Mouse (Mus musculus): ENCODE data around the gene Mios. TPM values are rescaled to one million over a fixed set of nuclear protein-coding genes. Genes with fewer than 3 reads are reported as not detected.

Mios gene
- total RNA-seq (2021): 10 to 100 TPM; 22.6 to 23.3 TPM
- long read RNA-seq, transcript Mios-201 (12 exons, 3,710 nt): major isoform, 23 of 28 reads
- long read RNA-seq, partial matches to known transcripts: 2 of 28 reads
- long read RNA-seq, other reads (novel, unspliced or antisense): 3 of 28 reads

DNA sequence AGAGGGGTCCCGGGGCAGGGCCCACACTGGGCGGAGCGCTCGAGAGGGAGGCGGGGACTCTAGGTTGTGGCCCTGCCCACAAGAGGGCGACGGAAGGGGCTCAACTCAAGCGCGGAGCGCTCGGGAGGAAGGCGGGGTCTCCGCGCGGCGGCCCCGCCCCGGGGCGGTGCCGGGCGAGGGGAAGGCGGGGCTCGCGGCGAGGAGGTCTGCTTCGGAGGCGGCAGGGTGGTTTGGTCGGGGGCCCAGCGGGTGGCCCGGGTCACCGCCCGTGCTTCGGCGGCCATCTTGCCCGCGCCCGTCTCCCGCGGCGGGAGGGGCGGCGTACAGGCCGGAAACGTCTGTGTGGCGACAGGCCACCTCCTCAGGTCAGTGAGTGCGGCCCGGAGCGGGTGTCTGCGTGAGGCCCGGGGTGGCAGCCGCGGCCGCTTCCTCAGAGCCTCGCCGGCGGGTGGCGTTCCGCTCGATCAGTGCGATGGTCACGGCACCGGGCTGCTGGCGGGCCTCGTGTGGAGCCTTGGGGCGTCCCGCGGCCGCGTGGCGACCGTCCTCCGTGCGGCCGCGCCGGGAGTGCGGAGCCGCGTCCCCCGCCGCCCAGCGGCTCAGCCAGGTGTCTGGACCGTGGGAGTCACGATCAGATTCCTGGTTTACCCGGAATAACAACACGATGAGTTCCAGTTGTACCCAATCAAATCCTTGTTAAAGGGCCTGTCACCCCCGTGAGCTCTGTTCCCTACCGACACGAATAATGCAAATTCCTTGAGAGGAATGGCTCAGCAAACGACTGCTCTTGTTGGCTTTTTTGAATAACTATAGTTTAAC lies at the start of gene Mios:
Gene Mios (plus strand): TSS at position 176 of the 819 bp plus-strand sequence.
- DNase-seq (ENCODE audit: low spot score in 2 of 2): peak; percentile 67 to 87

DNA sequence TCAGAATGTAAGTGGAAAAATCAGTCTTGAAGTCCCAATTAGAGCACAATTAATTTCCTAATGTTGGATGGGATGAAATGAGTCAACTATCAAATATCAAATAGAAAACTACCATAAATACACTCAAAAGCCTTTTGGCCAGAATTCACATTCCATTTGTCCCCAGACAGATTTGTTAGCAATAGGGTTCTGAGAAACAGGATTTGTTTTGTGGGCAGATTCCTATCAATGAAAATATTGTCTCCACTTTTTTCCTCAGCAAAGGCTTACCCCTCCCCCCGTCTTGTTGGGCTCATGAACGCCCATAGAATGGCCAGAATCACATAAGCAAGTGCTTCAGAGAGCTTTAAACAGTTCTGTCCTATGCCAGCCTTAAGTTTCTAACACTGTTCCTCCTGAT lies 49.0 kb upstream of the Mios start:
- no peak for DNase-seq (ENCODE audit: low spot score in 2 of 2)

DNA sequence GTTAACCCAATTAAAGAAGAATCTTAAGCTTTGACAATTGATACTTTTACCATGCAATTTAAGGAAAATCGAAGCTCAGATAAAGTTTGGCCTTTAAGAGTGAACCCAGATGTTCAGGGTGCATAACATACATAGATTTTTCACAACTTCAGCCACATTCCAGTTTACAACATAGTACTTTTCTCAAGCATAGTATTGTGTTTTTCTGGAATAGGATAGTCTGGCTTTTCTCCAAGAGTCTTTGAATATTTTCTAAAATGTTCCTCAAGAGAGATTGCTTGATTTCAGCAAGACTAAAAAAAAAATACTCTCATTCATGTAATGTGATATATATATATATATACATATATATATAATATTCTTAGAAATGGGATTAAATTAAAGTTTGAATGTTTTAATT lies 44.3 kb upstream of the Mios start:
- DNase-seq (ENCODE audit: low spot score in 2 of 2): no peak

DNA sequence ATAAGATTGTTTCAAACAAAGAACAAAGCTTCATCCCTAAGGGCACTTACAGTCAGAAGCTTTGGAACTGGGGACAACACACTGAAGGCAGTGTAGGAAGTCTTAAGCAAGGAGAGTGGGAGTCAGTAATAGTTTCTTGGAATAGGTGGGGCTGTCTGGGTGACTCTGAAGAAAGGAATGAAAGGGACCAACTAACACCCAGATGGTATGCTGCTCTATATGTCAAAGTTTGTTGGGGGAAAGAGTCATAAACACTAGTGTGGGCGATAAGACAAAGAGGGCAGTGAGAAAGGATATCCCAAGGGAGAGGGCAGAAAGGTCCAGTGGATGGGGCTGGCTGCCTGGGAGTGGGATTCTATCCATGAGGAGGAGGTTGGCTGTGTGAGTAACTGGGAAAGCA lies 36.9 kb upstream of the Mios start:
- DNase-seq (ENCODE audit: low spot score in 2 of 2): no peak

DNA sequence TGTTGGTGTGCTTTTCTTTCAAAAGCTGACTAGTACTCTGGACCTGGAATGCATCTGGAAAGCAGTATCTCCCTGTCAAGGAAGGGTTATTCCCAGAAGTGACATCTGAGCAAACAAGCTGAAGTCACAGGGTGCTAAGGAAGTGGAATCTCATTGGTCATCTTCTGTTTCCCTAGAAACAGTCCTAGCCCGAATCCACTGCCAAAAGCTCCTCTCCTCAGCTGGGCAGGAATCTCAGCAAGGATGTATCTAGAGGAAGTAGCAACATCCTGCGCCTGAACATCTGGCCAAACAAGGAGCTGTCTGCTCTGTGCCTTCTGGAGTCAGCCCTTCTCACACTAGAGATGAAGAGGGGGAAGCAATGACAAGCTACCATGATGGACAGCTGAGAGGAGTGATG lies 35.0 kb upstream of the Mios start:
- no peak for DNase-seq (ENCODE audit: low spot score in 2 of 2)

DNA sequence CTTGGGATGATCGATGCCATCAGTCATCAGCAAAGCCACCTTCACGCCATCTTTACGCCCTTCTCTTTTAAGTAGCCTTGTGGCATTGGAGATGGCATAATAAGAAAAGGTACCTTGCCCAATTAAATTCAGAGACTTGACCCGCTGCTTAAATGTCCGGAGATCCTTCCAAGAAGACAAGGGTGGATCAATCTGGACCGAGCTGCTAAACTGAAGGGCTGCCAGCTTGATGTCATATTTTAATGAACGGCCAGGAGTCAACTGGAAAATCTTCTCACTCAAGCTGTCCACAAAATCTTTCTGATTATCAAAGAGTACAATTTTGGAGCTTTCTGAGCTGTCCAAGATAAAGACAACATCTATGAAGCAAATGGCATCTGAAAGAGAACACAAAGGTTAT lies 33.7 kb upstream of the Mios start:
- no peak for DNase-seq (ENCODE audit: low spot score in 2 of 2)

DNA sequence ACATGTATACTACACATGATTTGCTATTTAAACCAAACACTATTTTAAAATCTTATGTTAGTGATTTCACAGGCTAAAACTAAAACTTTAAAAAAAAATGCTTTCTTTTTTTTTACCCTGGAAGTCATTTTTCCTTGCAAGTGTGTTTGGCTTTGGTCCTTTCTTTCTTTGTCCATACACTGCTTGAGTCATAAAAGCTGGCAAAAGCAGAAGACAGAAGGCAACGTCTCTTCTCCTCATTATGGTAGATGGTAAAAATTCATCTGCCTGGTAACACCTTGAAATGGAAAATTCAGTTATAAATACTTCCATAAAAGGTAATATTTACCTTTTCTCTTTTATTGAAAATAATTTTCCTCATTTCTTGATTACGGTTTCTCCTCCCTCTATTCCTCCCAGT lies 32.9 kb upstream of the Mios start:
- DNase-seq (ENCODE audit: low spot score in 2 of 2): no peak

DNA sequence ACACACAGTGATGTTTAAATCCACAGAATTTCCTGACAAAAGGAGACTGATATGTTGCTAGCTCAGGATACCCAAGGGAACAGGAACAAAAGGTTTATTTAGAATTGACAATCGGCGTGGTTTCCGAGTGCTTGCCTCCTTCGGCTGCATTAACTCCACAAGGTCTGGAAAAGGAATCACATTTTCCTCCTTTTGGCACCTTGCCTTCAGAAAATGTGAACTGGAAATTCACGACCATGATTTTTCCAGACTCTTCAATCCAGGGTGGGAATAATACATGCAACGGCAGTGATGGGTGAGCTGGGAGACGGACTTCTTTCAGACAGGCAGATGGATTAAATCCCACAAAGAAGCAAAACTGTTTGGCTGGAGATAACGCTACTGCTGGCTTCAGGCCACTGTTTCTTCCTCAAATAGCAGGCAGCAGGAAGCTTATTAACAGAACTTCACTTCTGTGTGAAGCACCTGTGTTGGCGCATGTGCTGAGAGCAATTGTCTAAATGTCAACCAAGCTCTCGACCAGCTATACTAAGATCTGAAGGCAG lies 30.6 kb upstream of the Mios start:
- DNase-seq (ENCODE audit: low spot score in 2 of 2): peak in 1 of 2 experiments; percentile 17

DNA sequence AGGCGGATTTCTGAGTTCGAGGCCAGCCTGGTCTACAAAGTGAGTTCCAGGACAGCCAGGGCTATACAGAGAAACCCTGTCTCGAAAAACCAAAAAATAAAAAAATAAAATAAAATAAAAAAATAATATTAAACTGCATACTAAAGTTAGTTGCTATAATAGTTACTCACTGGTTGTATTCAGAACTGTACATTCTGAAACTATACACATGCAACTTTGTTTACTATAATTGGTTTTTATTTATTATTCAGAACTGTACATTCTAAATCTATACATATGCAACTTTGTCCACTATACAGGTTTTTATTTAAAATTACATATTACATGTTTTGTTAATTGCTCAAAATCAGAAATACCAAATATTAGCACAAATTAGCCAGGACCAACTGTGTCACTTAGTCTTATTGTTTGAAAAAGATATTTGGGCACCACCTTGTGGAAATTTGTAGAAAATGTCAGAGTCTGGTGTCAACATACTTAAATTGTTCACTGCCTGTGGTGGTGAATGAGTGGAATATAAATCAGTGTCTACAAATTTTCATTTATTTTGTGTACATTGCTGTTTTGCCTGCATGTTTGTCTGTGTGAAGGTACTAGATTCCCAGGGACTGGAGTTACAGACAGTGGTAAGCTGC lies 20.3 kb upstream of the Mios start:
- DNase-seq (ENCODE audit: low spot score in 2 of 2): peak in 1 of 2 experiments; percentile 49

DNA sequence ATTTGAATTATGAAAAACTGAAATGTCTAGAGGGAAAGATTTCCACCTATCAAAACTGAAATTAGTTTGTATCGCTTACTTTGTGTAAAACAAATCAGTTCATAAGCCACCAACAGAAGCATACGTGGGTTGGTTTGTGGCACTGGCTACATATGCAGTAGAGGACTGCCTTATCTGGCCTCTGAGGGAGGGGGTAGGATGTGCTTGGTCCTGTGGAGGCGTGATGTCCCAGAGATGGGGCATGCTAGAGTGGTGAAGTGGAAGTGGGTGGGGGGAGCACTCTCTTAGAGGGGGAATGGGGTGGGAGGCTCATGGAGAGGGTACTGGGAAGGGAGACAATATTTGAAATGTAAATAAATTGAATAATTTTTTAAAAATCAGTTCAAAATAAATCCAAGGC lies 19.1 kb upstream of the Mios start:
- DNase-seq (ENCODE audit: low spot score in 2 of 2): no peak

DNA sequence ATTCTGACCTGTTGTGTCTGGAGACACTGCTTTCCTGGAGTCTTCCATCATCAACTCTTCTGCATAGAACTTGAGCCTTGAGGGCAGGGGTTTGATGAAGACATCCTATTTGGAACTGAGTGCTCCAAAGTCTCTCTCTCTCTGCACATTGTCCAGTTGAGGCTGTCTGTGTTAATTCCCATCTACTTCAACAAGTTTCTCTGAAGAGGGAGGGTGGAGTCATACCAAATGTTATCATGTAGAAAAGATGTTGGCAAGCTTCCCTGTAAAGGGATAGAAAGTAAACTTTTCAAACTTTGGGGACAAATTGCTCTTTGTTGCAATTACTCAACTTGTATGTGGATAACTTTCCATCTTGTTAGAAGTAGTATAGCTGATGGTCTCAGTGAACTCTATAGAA lies 16.5 kb upstream of the Mios start, which contains the start of gene Col28a1:
Gene Col28a1 (minus strand): TSS at position 101 of the 400 bp plus-strand sequence.
- no peak for DNase-seq (ENCODE audit: low spot score in 2 of 2)

DNA sequence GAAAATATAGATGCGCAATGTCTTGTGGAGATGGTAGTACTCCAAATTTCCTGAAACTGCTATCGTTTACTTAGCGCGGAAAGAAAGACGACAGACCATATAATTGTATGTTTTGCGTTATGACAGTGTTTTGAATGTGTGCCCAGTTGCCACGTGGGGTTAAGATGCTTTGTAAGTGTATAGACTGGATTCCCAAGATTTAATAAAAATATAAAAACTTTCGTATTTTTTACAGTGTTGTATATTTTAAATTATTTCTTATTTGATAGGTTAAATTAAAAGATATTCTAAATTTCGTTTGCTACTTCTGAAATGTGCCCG lies 804 bp downstream of the Mios start:
- DNase-seq (ENCODE audit: low spot score in 2 of 2): no peak

DNA sequence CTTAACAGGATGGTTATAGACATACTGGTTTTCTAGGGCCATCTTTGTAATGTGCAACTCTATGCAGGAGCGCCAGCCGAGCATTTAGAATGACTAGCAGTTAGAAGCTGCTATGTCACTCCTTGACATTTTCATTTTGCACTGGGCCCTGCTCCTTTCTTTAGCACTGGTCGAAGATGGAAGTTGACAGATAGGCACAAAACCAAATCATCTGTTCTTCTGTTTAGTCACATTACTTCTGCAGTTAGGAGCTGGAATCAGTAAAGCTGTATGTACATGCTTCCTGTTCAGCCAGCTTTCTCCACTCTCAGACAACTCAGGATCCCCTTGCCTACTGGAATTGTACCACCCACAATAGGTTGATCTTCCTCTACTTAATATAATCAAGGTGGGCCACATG lies 1.6 kb downstream of the Mios start:
- DNase-seq (ENCODE audit: low spot score in 2 of 2): no peak

DNA sequence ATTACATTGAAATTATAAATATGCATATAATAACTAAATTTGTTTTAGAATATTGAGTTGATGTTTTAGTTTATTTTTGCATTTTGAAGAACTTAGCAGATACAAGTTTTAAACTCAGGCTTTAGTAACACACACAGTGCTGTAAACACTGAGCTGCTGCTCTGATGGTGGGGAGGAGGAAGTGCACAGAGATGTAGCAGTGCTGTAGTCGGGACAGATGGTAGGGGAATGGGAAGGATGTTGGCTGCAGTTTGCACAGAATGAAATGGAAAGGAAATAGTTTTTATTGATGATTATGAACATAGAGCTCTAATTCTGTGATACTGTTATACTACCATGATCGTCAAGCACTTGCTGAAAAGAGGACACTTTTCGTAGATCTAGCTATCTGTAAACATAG lies 18.0 kb downstream of the Mios start:
- DNase-seq (ENCODE audit: low spot score in 2 of 2): peak; percentile 17 to 59

DNA sequence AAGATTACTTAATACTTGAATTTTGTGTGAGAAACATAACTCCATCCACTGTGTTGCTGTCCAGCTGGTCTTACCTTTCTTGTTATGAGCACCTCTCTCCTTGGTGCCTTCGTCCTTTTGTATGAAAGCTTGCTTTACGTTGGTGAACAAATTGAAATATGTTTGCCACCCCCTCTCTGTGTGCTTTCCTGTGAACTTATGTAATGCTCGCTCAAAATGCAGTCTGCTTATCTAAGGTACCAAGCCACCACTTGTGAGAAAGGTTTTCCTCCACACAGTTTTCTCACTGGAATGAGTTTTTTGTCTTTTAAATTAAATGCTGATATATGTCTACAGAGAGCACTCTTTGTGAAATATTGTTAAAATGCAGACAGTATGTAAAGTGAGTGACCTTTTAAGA lies 19.6 kb downstream of the Mios start:
- DNase-seq (ENCODE audit: low spot score in 2 of 2): no peak

DNA sequence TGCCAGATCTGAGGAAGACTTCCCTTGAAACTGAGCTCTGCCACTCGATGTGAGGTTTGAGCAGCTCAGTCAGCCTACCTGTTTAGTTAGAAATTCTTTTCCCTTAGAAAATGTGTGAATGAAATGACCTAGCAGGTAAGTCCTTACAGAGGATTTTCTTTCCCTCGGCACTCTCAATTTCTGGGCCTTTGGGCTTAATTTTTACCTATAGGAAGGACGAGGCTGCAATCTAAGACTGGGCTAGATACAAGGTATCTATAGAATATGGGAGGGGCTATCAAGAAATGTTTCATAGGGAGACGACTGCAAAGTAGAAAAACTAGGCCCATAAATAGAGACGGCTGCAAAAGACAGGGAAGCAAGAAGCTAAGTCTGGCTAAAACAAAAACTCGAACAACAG lies 49.3 kb downstream of the Mios start:
- DNase-seq (ENCODE audit: low spot score in 2 of 2): no peak

DNA sequence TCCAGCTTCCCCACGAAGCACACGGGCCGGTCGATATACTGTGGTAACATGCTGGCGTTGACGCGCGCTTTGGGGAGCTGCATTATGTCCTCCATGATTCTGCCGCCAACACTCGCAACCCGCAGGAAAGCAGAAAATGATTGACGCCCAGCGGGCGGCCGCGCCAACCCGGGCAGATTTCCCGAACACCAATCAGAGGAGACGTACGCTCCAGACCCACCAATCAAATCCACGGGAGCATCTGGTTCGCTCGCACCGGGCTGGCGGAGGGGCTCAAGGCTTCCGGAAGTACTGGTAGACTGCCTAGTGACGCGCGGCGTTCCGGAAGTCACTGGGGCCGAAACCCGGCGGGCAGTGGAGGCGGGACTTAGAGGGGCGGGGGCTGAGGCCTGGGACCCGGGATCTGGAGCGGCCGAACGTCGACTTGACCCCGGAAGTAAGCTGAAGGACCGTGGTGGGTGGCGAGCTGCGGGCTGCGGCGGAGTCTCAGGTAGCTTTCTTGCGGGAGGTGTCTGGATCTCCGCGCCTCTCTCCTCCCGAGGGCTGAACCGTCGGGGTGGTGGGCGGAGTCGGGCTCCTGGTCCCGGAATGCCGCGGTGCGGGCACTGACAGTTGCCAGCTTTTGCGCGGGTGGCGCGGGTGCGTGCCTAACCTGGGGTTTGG lies 50.1 kb downstream of the Mios start, which contains the start of the genes Rpa3, Umad1 and Gm45062:
Gene Rpa3 (minus strand): TSS at position 170 of the 663 bp plus-strand sequence.
Gene Umad1 (plus strand): TSS at position 285 of the 663 bp plus-strand sequence.
Gene Gm45062 (plus strand): TSS at position 447 of the 663 bp plus-strand sequence.
- peak; percentile 98 to 99 for DNase-seq (ENCODE audit: low spot score in 2 of 2)

DNA sequence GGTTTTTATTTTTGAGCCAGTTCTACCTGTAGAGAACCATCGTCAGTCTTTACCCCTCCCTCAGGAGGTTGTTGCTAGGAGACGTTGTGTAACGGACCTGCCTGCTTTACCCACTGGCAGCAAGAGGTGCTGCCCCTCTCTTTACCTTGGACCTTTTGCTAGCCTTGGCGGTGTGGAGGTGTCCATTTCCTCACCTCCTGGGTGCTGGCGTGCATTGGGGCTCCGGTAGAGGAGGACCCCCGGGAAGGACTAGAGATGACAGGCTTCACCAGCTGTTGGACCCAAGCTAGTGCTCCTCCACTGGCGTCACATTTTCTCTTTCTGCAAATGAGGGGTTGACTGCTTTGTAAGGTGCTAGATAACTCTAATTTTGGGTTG lies 50.6 kb downstream of the Mios start:
- no peak for DNase-seq (ENCODE audit: low spot score in 2 of 2)

DNA sequence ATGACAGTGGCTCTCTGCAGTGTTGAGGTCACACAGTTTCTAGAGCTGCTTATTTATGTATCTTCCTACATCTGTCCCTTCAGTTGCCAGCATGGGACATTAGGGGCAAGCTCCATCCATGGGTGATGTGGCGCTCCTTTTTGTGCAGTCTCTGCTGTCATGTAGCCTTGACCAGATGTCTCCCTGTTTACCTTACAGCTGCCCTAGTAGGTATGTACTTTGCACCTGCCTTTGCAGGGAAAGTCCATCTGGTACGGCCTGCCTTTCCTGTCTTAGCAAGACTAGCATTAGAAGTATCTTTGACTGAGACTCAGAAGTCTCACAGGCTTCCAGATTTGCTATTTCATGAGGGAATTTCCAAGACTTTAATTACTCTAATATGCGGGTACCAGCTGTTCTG lies 62.0 kb downstream of the Mios start:
- no peak for DNase-seq (ENCODE audit: low spot score in 2 of 2)

DNA sequence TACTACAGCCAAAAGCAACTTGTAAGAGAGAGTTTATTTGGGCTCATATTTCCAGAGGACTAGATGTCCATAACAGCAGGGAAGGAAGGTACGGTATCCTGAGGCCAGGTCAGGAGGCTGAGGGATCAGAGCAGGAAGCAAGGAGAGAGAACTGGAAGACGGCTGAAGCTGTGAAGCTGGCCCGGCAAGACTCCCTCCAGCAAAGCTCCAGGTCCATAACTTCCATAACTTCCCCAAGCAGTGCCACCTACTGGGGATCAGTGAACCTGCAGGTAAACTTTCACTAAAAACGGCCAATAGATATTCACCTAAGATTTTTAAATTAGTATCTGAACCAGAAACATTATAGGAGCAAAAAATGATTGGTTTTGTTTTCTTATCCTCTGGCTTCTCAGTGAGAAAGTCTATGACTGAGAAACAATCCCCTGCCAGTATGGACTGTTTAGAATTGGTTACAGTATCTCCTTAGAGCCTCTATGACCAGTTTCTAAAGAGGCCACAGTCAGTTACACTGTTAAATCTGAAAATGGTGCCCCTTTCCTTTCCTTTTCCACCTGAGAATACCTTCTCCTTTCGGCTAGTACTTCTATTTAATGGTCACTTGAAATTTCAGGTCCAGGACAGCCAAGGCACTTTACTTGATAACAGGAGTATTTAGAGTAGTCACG lies 65.5 kb downstream of the Mios start:
- peak in 1 of 2 experiments; percentile 37 for DNase-seq (ENCODE audit: low spot score in 2 of 2)

DNA sequence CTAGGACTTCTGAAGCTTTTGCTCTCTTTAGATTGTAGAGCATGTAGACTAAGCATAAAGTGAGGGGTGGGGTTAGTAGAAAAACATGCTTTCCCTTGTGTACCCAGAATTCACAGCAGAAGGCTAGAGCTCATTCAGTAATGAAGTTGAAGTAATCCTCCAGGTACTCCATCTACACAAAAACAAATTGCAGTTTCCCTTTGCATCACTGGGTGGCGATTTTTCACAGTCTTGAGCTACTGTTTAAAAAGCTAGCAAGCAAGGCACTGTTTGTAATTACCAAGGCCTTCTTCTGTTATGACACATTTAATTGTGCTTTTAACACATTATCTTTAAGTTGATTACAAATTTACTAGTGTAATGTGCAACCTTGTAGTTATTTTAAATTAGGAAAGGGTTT lies 66.1 kb downstream of the Mios start:
- peak; percentile 50 to 91 for DNase-seq (ENCODE audit: low spot score in 2 of 2)

All from layer of hippocampus, adult 18-20 months (tissue).